Mouse (Mus musculus): Measurements from ENCODE around the gene Tmem95.

GRCm38 (mm10) chr11:69922796-69923195 is 45.0 kb upstream of the Tmem95 start:
- no peak for TF ChIP-seq CTCF (IDR thresholded peaks at IDR 0.05; ENCODE audit: borderline replicate concordance, extremely low read depth, insufficient read depth, insufficient read length)
- TF ChIP-seq POLR2A (IDR thresholded peaks at IDR 0.05; ENCODE audit: borderline replicate concordance, extremely low read depth, insufficient read depth, insufficient read length, poor library complexity, severe bottlenecking): no peak

Data from brain, embryonic 14.5 days (tissue).